Mouse (Mus musculus): ENCODE results near the gene Rora. TPM values are rescaled to one million over a fixed set of nuclear protein-coding genes. Genes with fewer than 3 reads are reported as not detected.

Rora gene
- polyA plus RNA-seq, 1 experiment from 2014 or later, result 6.0 TPM

DNA sequence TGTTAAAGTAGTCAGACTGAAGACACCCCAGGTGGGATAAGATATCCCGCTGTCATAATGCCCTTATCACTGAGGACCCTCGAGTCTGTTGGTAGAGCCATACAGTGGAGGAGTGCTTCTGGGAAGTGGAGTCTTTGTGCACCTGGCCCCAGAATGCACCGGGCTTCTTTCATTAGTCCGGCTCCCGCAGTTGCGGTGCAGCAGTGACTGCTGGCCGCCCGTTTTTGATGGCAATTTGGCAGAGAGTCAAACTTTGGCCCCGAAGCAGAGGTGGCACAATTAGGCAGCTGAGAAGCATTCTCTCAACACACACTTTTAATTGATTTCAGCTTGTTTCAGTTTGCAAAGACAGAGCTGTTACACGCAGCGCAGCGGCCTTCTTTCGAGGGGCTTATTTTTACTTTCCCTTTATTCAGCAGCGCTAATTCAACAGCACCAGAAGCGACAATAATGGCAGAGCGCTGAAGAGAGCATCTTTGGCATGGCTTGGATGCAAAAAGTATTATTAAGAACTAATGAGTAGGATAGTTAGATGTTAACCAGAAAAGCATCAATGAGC is 138.5 kb downstream of the Rora start:
- WGBS (ENCODE audit: insufficient replicate concordance), result 78% methylated on average over 16 of the region's 16 CpGs
- Histone ChIP-seq H3K9me3 (replicated peaks) (no peaks in the 10 kb centered on the region), H3K27me3 (no peaks in the 10 kb centered on the region), H3K4me1 (replicated peaks) (0 out of 2 replicates have a peak, but pooled peaks cover 3% of the 10 kb centered on the region), H3K9ac (no peak overlapping the region), H3K27ac (replicated peaks) (no peak overlapping the region), H3K4me3 (replicated peaks) (no peak overlapping the region), H3K4me2 (no peak overlapping the region), H3K36me3 (replicated peaks) (no peaks in the 10 kb centered on the region)
- no peak for ATAC-seq (ENCODE audit: insufficient read depth)

DNA sequence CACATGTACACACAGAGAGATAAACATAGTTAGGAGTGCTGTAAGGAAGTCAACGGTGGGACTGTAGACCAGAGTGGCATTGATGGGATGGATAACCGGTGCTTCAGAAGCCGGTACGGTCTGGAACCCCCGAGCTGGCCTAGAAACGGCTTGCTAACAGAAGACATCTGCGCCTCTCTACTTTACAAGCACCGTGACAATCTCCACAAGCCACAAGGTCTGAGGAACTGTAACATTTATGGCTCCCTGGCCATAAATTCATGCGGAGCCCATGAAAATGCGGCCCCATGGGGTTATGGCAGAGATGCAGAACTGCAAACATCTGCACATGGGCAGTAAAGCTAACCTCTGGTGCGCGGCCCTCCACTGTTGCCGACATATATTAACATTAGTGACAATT is 141.7 kb downstream of the Rora start:
- H3K36me3 ChIP-seq (replicated peaks), result no peaks in the 10 kb centered on the region
- H3K4me3 ChIP-seq (replicated peaks), result no peak overlapping the region
- no peak for ATAC-seq (ENCODE audit: insufficient read depth)
- WGBS (ENCODE audit: insufficient replicate concordance), result 74% methylated on average over 13 of the region's 13 CpGs
- H3K27me3 ChIP-seq, result no peaks in the 10 kb centered on the region
- H3K27ac ChIP-seq (replicated peaks), result no peak overlapping the region
- H3K9me3 ChIP-seq (replicated peaks), result no peaks in the 10 kb centered on the region
- H3K4me2 ChIP-seq, result no peak overlapping the region
- no peak overlapping the region for H3K9ac ChIP-seq
- H3K4me1 ChIP-seq (replicated peaks), result 0 out of 2 replicates have a peak, but pooled peaks cover 3% of the 10 kb centered on the region

DNA sequence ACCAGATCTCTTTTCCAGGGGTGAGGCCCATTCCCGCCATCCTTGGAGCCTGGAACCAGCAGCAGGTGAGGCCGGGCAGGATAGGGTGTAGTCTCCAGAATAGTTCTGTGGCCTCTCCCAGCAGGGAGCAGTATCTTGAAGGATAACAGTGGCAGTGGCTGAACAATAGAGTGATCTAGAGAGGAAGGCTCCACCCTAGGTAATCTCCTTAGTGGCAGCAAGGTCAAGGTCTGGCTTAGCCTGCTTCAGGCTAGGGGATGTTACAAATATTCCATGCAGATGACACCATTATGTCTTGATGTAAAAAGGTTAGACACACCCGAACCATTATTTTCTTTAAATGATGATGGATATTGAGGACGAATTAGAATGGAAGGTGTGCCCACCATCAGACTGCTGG is 144.6 kb downstream of the Rora start:
- no peak overlapping the region for H3K9ac ChIP-seq
- H3K4me1 ChIP-seq (replicated peaks), result no peaks in the 10 kb centered on the region
- no peak overlapping the region for H3K27ac ChIP-seq (replicated peaks)
- H3K9me3 ChIP-seq (replicated peaks), result no peaks in the 10 kb centered on the region
- no peak overlapping the region for H3K4me3 ChIP-seq (replicated peaks)
- ATAC-seq (ENCODE audit: insufficient read depth), result no peak
- no peaks in the 10 kb centered on the region for H3K27me3 ChIP-seq
- no peaks in the 10 kb centered on the region for H3K36me3 ChIP-seq (replicated peaks)
- no peak overlapping the region for H3K4me2 ChIP-seq
- WGBS (ENCODE audit: insufficient replicate concordance), result 60% methylated on average over 4 of the region's 4 CpGs

DNA sequence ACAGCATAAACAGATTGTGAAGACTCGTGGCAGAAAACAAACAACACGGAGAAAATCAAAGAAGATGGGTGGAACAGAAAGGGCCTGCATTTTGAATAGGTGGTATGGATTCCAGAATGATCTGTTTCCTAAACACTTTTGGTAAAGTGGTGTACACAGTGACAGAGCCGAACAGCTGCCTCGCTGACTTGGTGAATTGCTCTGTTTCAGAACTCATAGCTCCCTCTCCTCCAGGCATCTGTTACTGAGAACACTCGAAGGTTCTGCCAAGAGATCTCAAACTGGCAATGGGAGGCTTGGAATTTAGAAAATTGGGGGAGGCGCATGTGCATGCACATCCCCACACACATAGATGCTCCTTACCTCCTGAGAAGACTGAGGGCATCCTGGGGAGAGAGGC is 145.5 kb downstream of the Rora start:
- H3K9ac ChIP-seq, result no peak overlapping the region
- H3K36me3 ChIP-seq (replicated peaks), result no peaks in the 10 kb centered on the region
- no peak overlapping the region for H3K4me3 ChIP-seq (replicated peaks)
- H3K27me3 ChIP-seq, result no peaks in the 10 kb centered on the region
- H3K4me2 ChIP-seq, result no peak overlapping the region
- H3K9me3 ChIP-seq (replicated peaks), result no peaks in the 10 kb centered on the region
- 67% methylated on average over 6 of the region's 6 CpGs for WGBS (ENCODE audit: insufficient replicate concordance)
- no peak overlapping the region for H3K27ac ChIP-seq (replicated peaks)
- ATAC-seq (ENCODE audit: insufficient read depth), result no peak
- no peaks in the 10 kb centered on the region for H3K4me1 ChIP-seq (replicated peaks)

DNA sequence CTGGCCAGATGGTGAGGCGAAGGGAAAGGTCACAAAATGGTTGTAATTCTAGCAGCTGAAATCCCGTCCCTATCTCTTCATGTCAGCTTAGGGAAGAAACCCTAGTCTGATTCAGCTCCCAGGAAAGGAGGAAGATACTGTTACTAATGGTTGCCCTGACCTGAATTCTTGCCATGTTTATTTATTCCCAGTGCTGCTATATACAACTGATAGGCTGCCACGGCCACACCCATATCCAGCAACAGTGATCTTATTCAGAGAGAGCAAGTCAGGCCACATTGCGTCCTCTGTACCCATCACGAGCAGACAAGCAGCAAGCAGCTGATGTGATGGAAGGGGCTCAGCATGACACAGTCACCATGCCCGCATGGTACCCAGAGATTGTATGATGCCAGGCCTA is 150.6 kb downstream of the Rora start:
- Histone ChIP-seq H3K4me1 (replicated peaks) (no peaks in the 10 kb centered on the region), H3K27me3 (no peaks in the 10 kb centered on the region), H3K4me3 (replicated peaks) (no peak overlapping the region), H3K9me3 (replicated peaks) (no peaks in the 10 kb centered on the region), H3K9ac (no peak overlapping the region), H3K27ac (replicated peaks) (no peak overlapping the region), H3K4me2 (no peak overlapping the region), H3K36me3 (replicated peaks) (no peaks in the 10 kb centered on the region)
- 61% methylated on average over 6 of the region's 6 CpGs for WGBS (ENCODE audit: insufficient replicate concordance)
- ATAC-seq (ENCODE audit: insufficient read depth), result no peak

DNA sequence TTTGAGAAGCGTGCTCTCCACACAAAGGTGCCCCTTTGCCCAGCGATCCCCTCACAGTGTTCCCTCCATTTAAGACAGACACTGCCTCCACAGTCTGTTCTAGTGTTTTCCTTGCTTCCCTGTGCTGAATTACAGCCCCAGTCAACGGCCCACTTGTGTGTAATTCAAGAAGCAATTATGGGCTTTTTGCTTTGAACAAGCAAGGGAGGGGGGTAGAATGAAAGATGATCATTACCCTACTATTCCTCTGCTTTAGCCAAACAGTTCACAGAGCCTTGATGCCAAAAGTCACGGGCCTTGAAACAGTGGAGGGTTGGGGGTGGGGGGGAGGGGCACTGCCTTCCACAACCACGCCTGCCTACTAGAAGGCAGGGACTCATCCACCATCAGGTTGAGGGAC is 152.2 kb downstream of the Rora start:
- H3K9me3 ChIP-seq (replicated peaks), result no peaks in the 10 kb centered on the region
- H3K27me3 ChIP-seq, result no peaks in the 10 kb centered on the region
- ATAC-seq (ENCODE audit: insufficient read depth), result no peak
- 53% methylated on average over 5 of the region's 5 CpGs for WGBS (ENCODE audit: insufficient replicate concordance)
- H3K9ac ChIP-seq, result no peak overlapping the region
- no peak overlapping the region for H3K27ac ChIP-seq (replicated peaks)
- H3K4me2 ChIP-seq, result no peak overlapping the region
- H3K4me1 ChIP-seq (replicated peaks), result no peaks in the 10 kb centered on the region
- H3K4me3 ChIP-seq (replicated peaks), result no peak overlapping the region
- H3K36me3 ChIP-seq (replicated peaks), result no peaks in the 10 kb centered on the region

DNA sequence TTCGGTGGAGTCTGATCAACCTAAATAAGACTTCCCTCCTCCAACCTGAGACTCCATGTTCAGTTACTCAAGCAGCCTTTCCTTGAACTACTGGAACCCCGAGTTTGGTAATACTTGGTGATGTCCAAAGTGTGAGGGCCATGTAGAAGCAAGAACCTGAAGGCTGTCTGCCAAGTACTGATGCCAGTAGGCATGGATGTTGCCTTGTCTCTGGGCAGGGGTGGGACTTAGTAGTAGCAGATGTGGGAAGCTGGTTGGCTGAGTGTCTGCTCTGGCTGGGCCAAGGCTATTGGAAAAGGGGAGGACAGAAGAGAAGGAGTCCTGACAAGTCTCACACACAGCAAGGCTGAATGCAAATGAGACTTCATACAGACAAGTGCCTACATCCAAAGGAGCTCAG is 154.1 kb downstream of the Rora start:
- no peaks in the 10 kb centered on the region for H3K9me3 ChIP-seq (replicated peaks)
- no peaks in the 10 kb centered on the region for H3K36me3 ChIP-seq (replicated peaks)
- H3K9ac ChIP-seq, result no peak overlapping the region
- H3K27ac ChIP-seq (replicated peaks), result no peak overlapping the region
- WGBS (ENCODE audit: insufficient replicate concordance), result 42% methylated on average over 2 of the region's 2 CpGs
- H3K27me3 ChIP-seq, result no peaks in the 10 kb centered on the region
- H3K4me2 ChIP-seq, result no peak overlapping the region
- H3K4me1 ChIP-seq (replicated peaks), result no peaks in the 10 kb centered on the region
- no peak for ATAC-seq (ENCODE audit: insufficient read depth)
- no peak overlapping the region for H3K4me3 ChIP-seq (replicated peaks)

DNA sequence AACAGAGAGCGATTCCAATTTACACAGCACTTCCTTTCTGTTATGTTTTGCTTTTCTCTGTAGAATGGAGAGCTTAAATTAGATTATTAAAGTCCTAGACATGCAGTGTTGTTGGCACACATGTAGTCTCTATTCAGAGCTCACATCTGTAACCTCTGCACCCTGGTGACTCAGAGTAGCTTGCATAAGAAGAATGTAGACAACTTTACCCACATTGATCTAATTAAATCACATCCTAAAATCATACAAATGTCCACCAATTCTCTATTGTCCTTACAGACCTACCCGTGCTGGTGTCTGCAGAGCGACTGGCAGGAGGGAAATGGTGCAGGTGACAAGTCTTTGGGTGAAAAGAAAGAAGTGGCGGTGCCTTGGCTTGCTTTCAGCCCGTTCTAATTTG is 155.9 kb downstream of the Rora start:
- no peak for ATAC-seq (ENCODE audit: insufficient read depth)
- no peak overlapping the region for H3K9ac ChIP-seq

DNA sequence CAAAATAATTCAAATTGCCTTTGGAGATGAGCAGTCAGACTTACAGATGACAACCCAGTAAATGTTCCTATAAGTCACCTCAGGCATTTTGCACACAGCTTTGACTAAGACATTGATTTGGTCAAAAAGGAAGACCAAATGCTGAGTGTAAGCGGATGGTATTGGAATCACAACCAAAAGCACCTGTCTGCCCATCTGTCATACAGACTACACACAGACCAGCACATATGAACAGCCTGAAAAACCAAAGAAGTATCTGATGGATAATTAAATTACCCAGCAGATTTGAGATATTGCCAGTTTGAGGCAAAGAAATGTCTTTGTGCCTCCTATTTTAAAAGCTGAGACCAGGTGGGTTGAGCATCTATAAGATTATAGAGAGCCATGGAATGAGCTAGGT is 161.1 kb downstream of the Rora start:
- Histone ChIP-seq H3K9ac (no peak overlapping the region), H3K4me1 (replicated peaks) (no peaks in the 10 kb centered on the region), H3K9me3 (replicated peaks) (no peaks in the 10 kb centered on the region), H3K4me2 (no peak overlapping the region), H3K36me3 (replicated peaks) (no peaks in the 10 kb centered on the region), H3K27ac (replicated peaks) (no peak overlapping the region), H3K4me3 (replicated peaks) (no peak overlapping the region), H3K27me3 (no peaks in the 10 kb centered on the region)
- ATAC-seq (ENCODE audit: insufficient read depth), result no peak
- 52% methylated on average over 1 of the region's 1 CpGs for WGBS (ENCODE audit: insufficient replicate concordance)

More for the DNA sequence above, 155.9 kb downstream of the Rora start:
- Histone ChIP-seq H3K4me1 (replicated peaks) (no peaks in the 10 kb centered on the region), H3K4me2 (no peak overlapping the region), H3K4me3 (replicated peaks) (no peak overlapping the region), H3K27ac (replicated peaks) (no peak overlapping the region), H3K36me3 (replicated peaks) (no peaks in the 10 kb centered on the region), H3K27me3 (no peaks in the 10 kb centered on the region), H3K9me3 (replicated peaks) (no peaks in the 10 kb centered on the region)
- 53% methylated on average over 5 of the region's 5 CpGs for WGBS (ENCODE audit: insufficient replicate concordance)

DNA sequence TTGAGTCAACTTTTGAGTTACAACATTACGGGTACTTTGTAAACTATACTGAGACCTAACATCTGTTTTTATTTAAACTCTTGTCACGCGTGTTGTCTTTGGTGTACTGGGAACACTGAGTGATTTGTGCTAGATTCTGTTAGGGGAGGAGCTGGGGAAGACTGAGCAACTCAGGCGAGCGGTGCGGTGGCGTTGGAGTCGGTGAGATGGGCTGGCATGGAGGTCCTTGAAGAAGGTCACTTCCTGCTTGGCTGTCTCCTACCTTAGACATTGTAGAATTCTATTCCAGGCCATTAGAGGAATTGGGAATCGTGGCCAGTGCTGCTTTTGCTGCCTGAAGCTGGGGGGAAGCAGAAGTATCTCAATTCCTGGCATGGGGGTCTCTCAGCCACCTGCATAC is 162.3 kb downstream of the Rora start:
- no peak for ATAC-seq (ENCODE audit: insufficient read depth)
- 81% methylated on average over 9 of the region's 9 CpGs for WGBS (ENCODE audit: insufficient replicate concordance)
- no peak overlapping the region for H3K27ac ChIP-seq (replicated peaks)
- H3K36me3 ChIP-seq (replicated peaks), result no peaks in the 10 kb centered on the region
- H3K9ac ChIP-seq, result no peak overlapping the region
- no peaks in the 10 kb centered on the region for H3K9me3 ChIP-seq (replicated peaks)
- no peak overlapping the region for H3K4me2 ChIP-seq
- no peaks in the 10 kb centered on the region for H3K27me3 ChIP-seq
- H3K4me3 ChIP-seq (replicated peaks), result no peak overlapping the region
- no peaks in the 10 kb centered on the region for H3K4me1 ChIP-seq (replicated peaks)

DNA sequence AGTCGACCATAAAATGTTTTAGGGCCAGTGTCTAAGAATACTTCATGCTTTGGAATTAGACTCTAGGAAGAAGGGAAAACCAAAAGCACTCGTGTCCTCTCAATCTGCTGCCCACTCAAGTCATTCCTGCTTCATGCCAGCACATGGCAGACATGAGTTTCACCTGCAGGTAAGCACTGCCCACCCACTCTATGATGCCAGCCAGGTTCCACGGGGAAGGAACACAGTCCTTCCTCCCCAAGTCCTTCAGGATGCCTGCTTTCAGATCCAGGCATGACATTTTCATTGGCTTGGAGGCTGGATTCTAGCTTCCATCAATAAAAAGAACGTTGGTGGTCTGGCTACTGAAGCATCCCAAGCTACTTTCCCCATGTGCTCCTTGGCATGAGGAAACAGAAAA is 166.4 kb downstream of the Rora start:
- Histone ChIP-seq H3K9ac (no peak overlapping the region), H3K36me3 (replicated peaks) (no peaks in the 10 kb centered on the region), H3K4me1 (replicated peaks) (no peaks in the 10 kb centered on the region), H3K9me3 (replicated peaks) (no peaks in the 10 kb centered on the region), H3K4me3 (replicated peaks) (no peak overlapping the region), H3K4me2 (no peak overlapping the region), H3K27me3 (no peaks in the 10 kb centered on the region), H3K27ac (replicated peaks) (no peak overlapping the region)
- 42% methylated on average over 4 of the region's 4 CpGs for WGBS (ENCODE audit: insufficient replicate concordance)
- no peak for ATAC-seq (ENCODE audit: insufficient read depth)

DNA sequence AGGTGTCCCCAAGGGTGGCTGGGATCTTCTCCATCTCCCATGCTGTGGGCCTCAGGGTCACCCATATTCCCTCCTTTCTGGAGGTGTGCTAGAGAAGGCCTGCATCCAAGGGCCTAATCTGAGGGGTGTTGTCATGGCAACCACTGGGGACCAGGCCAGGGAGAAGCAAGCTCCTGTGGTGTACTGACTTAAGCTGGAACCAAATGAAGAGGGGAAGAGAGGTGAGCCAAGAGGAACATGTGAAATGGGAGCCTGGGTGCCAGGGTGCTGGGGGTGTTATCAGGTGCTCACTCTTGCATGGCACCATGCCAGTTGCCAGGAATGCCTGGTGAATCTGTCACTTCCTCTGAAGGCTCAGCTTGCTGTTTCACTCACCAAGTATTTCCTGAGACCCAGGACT is 166.9 kb downstream of the Rora start:
- Histone ChIP-seq H3K27me3 (no peaks in the 10 kb centered on the region), H3K27ac (replicated peaks) (no peak overlapping the region), H3K9ac (no peak overlapping the region), H3K9me3 (replicated peaks) (no peaks in the 10 kb centered on the region), H3K4me1 (replicated peaks) (no peaks in the 10 kb centered on the region), H3K4me3 (replicated peaks) (no peak overlapping the region), H3K36me3 (replicated peaks) (no peaks in the 10 kb centered on the region), H3K4me2 (no peak overlapping the region)
- ATAC-seq (ENCODE audit: insufficient read depth), result no peak

Data from liver, embryonic 15.5 days (tissue).